Mouse (Mus musculus) heart, adult 11 months (tissue): ENCODE results near the gene Syne3.

Experiments used
- DNase-seq: peaks from one replicate; pipeline ENCODE4 v3.0.0; 2022

The Syne3 gene

GRCm38 (mm10) chr12:104882061-104882460 lies 127.5 kb downstream of the Syne3 start:
- DNase-seq, result no peak

GRCm38 (mm10) chr12:104881518-104882060 lies 128.0 kb downstream of the Syne3 start:
- no peak for DNase-seq

- no peak for DNase-seq
Measured at GRCm38 (mm10) chr12:104880367-104880766, 129.2 kb downstream of the Syne3 start.
